Mouse (Mus musculus) brain, embryonic 18.5 days (tissue): ENCODE results near the gene Med10.

Experiments used
- DNase-seq: peaks from one replicate; pipeline ENCODE4 v3.0.0-alpha.2; 2012; ENCODE audit warnings: low read depth, low spot score

Gene Med10

DNA sequence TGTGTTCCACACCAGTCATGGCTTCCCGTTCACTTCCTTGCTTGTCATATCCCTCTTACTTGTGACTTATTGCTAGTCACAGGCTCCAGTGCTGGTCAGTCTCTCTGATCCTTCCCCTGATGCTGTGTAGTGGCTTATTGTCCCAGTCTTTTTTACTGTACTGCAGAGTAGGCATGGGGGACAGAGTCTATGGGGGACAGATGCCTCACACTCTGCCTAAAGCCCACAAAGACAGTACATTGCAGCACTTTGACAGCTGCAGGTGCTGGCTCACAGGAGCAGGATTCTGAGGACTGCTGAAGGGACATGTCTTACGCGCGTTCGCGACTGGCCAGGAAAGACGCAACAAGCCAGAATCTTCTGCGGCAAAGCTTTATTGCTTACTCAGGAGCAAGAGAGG is 28.4 kb downstream of the Med10 start:
- no peak for DNase-seq

DNA sequence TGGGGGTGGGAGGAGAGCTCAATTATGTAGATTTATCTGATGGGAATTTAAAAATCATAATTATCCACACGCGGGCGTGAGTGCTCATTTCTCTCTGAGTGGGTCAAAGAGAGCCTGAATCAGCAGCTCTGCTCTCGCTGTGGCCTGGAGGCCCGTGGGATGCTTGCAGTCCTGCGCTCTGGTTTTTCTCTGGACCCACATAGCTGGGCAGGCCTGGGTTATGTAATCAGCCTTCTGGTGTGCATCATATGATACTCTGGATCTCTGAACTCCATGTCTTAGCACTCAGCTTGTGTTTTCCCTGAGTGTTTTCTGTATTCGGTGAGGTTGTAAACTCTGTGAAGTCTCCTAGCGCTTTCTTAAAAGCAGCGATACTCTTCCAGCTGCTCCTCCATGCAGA is 30.4 kb downstream of the Med10 start:
- no peak for DNase-seq

DNA sequence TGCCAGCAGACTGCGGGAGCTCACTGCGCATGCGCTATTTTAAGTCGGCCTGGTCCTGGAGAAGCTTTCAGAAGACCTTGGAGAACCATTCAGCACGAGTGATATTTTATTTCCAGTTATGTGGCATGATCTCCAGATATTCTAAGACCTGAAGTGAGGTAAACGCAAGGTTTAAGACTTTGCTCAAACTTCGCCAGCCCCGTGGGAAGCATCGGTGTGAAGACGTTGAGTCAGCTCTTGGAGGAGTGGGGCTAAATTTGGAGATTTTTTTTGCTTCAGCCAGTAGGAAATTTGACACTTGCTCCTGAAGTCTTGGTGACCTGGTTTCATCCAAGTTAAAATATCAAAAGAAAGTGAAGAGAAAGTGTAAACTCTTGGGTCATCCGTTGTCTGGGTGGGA is 31.2 kb downstream of the Med10 start:
- DNase-seq = no peak

DNA sequence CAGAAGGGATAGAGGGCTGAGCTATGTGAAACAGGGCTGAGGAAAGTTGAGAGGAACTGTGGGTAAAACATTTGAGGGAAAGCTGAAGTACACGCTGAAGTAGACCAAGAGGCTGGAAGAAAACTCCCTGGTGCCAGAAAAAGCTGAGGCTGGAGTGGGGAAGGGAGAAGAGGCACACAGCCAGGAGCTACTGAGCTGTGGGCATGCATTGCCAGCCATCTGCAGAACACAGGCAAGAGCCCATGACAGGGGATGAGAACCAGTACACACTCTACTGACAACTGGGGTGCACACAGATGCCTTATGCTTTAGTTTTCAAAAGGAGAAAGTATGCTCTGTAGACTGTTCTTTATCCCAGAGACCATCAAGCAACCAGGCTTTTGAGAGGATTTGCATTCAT is 43.4 kb downstream of the Med10 start:
- DNase-seq = peak; percentile 39

DNA sequence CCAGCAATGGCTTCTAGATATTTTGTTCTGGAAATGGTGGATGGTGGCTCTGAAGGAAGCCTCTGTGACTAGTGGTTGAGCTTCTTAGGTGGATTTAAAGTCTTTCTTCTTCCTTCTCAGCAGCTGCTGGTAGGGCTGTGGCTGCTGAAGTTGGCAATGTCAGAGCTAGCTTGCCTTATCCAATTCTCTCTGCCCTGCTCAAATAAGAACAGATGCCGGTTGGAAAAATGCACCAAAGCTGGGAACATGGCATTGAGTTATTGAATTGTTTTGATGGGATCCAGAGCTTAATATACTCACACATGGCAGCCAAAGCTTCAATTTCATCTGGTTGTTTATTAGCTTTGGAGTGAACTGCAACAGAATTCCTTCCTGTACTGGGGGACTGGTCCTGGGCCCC is 47.4 kb downstream of the Med10 start:
- DNase-seq = no peak

DNA sequence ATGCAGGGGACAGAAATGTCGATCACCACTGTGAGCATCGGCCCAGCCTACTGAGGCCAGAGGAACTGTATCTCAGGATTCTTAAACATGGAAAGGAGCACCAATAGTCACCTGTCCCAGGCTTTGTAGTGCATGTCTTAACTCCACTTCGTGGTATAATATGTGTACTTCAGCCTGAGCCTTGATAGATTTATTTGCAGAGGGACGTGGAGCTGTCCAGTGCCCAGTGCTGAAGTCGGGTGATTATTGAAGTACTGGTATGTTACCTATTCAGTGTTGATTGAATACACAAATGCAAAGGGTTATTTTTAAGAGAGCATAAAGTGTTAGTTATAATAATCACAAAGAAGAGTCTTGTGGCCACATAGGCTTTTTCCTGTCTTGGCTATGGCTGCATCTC is 50.1 kb downstream of the Med10 start:
- DNase-seq = no peak

DNA sequence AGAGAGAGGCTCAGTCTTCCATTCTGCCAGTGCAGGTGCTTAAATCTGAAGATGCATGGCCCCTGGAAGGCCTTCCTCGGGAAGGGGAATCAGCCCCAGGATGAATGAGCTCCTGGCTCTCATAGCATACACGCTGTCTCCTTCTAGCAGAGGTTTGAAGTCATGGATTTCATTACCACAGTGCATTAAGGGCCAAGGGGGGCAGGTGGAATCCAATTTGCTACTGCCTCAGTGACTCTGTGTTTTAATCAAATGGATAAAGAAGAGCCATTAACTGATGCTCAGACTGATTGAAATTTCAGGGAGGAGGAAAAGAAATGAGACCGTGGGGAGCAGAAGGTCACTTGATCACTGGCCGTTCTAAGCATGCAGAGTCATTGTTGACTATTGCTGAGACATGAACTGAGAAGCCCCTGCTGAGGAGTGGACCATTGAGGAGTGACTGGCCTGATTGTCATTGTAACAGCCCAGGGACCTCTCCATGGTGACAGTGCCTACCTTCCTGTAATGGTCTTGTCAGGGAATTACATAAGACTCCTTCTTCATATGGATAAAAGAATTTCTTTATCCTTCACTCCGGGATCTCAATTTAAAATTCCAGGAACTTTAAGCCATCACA is 51.3 kb downstream of the Med10 start:
- DNase-seq = no peak

DNA sequence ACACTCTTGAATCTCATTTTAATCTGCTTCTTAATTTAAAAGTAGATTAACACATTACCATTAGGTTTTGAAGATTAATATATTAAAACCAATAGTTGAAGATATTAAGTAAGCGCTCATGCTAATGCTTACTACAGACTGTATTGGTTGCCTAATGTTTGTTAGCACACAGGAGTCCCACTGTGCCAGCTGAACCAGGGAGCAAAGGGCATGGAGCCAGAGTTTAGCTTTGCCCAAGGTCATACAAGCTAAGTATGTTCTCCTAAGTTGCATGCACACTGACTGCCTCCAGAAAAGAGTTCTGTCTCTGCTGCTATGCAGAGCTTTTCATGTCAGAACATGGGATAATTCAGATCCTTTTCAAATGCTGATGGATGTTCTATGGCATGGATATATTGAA is 53.7 kb downstream of the Med10 start:
- no peak for DNase-seq

DNA sequence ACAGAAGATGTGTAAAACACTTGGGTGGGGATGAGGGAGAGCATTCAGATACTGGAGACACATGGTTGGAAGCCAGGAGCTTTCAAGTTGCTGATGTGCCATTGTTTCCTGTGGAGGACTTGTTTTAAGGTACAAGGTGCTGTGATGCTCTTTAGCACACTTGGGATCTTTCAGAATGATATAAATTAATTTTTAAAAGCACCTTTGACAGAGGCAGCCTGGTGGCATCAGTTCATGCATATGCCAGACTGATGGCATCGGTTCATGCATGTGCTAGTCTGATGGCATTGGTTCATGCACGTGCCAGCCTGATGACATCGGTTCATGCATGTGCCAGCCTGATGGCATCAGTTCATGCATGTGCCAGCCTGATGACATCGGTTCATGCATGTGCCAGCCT is 60.1 kb downstream of the Med10 start:
- DNase-seq = no peak

DNA sequence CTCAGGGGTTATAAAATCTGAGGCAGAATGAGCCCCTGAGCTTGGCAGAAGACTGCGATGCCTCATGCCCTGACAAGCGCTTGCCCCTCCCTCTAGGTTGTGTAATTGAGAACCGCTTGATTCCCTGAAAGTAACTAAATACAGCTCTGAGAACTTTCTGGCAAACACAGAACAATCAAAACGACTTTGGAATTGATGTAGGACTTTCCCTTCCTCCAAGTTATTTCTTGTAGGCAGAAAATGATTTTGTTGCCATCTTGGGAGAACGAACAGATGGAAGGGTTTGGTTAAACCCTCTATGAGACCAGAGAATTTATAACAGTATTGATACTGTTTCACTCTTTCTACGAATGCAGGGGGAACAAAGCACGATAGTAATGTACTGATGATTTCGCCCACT is 62.7 kb downstream of the Med10 start:
- DNase-seq = no peak
